Mouse (Mus musculus): Measurements from ENCODE around the gene Eci1.

DNA sequence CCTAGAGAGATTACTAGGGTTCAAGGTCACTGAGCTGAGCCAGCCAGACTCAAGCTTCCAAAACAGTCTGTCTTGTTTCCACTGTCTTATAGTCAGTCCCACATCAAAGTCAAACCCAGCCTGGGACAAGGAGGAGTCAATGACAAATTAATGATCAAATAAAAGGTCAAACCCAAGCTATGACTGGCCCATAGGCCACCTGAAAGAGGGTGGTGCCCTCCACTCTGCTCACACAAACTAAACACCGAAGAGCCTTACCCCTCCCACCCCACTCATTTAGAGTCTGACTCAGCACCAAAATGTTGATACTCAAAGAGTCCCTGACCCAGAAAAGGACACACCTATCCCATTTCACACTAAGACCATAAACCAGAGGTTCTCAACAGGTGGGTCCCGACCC is 26.9 kb downstream of the Eci1 start:
- no peak for TF ChIP-seq CTCF (IDR thresholded peaks at IDR 0.05; ENCODE audit: low read depth)
- no peak for TF ChIP-seq EP300 (IDR thresholded peaks at IDR 0.05; ENCODE audit: low read depth)
